Mouse (Mus musculus): ENCODE results near the gene Galc. TPM values are rescaled to one million over a fixed set of nuclear protein-coding genes. Genes with fewer than 3 reads are reported as not detected.
A peak's percentile ranks its signal among the peaks of the same experiment; 100 is the strongest.

The Galc gene
- total RNA-seq, 2 experiments from 2014 or later, result 20.7 to 24.9 TPM

DNA sequence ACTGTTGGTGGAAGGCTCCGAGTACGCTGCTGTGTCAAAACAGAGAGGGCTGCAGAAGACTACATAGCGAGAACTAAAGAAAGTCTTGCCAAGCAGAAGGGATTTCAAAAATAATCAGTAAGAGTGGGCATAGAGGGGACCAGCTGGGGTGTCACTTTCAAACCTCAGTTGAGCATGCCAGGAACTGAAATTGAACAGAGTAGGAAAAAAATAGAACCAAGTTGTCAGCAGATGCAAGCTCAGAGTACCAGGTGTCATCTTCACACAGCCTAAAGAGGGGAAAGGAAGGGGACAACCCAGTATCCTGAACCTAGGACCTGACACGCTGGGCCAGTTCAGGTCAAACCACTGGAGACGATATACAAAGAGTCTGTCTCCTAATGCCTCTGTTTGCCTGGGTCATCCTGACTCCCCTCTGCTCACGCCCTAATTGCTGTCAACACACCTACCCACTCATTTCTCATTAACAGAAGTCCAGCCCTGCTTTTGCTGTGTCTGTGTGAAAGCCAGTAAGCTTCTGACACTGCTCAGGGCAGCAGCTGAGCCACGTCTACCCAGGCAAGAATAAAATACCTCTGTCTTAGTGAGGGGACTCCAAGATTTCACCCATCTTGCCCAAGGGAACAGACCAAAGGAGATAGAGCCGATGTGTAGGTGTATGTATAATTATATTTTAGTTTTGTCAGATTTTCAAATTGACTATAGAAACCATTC is 71.9 kb downstream of the Galc start:
- peak; percentile 19 to 31 for DNase-seq (ENCODE audit: low spot score in 2 of 2)

DNA sequence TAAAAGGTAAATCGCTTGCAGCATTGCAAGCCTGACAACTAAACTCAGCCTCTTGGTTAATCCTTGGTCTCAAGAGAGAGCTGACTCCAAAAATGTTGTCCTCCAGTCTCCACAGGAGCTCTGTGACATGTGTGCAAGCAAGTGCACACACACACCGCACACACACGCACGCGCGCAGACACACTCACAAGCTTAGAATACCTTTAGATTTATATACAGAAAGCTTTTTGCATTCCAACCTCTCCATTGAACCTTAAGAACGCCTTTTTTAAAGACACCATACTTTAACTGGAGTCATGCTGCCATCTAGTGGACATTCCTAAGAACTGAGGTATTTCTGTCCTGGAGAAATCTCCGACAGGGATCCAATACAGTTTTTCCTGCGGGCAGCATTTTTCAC is 77.5 kb downstream of the Galc start:
- peak; percentile 37 to 60 for DNase-seq (ENCODE audit: low spot score in 2 of 2)

DNA sequence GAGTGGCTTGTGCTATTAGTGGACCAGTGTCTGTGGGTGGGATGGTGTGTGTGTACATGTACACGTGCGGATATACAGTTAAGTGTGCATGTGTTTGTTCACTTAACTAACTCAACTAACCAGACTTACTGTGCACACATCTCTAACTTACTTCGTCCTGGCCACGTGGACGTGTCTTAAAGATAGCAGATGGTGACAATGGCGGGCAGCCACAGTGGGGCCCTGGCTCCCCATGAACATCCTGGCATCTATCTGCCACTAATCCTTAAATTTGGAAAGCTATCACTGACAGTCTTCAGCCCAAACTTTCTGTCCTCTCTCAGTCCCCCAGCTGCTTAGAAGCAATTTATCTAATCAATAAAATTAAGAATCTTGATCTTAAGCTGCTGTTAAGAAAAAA is 78.5 kb downstream of the Galc start:
- no peak for DNase-seq (ENCODE audit: low spot score in 2 of 2)

GRCm38 (mm10) chr12:98180235-98180800 is 78.9 kb downstream of the Galc start:
- no peak for DNase-seq (ENCODE audit: low spot score in 2 of 2)

DNA sequence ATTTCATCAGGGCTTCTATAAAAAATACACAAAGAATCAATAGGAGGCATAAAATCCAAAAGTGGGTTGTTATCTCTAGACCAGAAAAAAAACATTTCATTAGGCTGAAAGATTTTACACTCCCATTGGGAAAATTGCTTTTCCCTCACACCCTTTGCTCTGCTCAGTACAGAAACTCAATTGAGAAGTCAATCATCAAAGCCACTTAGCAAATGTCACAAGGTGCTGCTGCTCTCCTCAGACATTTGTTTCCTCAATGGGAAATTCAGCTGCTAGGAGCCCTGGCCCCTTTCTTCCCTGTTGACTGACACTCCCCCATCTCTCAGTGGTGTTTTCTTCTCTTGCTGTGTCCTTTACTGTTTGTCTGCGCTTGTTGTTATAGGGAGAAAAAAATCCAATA is 79.8 kb downstream of the Galc start:
- no peak for DNase-seq (ENCODE audit: low spot score in 2 of 2)

DNA sequence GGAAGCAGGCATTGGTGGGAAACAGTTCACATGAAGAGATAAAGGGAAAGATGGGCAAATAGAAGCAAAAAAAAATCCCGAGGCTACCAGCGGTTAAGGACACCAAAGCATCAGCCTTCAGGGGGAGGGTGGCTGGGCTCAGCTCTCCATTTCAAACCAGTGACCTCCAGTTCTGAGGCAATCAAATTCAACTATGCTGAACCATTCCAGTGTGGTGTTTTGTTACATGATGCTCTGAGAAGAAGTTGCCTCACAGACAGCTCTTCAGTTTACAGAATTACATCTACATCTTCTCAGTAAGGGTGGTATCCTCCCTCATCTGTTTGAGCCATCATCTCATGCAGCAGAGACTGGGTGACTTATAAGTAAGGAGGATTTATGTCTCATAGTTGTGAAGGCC is 82.6 kb downstream of the Galc start:
- DNase-seq (ENCODE audit: low spot score in 2 of 2), result no peak

- DNase-seq (ENCODE audit: low spot score in 2 of 2), result no peak
Observed at GRCm38 (mm10) chr12:98161901-98162300, 97.4 kb downstream of the Galc start.

GRCm38 (mm10) chr12:98160867-98161266 is 98.4 kb downstream of the Galc start:
- no peak for DNase-seq (ENCODE audit: low spot score in 2 of 2)

Other genes with a start within 250 kb of the Galc start
- not detected for gene Gpr65, start 9.2 kb upstream of the Galc start, total RNA-seq (2021)

Data from layer of hippocampus, postnatal 10 days (tissue).